Mouse (Mus musculus) embryonic facial prominence, embryonic 14.5 days (tissue): ENCODE measurements around the gene Clic3. TPM values are rescaled to one million over a fixed set of nuclear protein-coding genes. Genes with fewer than 3 reads are reported as not detected.

Experiments
- ATAC-seq: fragments of 200-750 bp; cut with Nextera tagmentation; 2 replicates; pipeline ENCODE4 v1.8.0; 2017; ENCODE audit warnings: low read depth, moderate number of reproducible peaks, moderate TSS enrichment
- DNase-seq: peaks from one replicate; pipeline ENCODE4 v3.0.0-alpha.2; 2015; ENCODE audit warnings: low spot score
- H3K27ac ChIP-seq: fragments of 300-500 bp; sonication (generic); replicated peaks from 2 replicates; pipeline ENCODE4 v1.5.1; 2014; ENCODE audit warnings: low read depth, mild to moderate bottlenecking, low read length, moderate library complexity
- H3K27me3 ChIP-seq: fragments of 300-500 bp; sonication (generic); replicated peaks from 2 replicates; pipeline ENCODE4 v1.6.1; 2014; ENCODE audit warnings: low read length; ENCODE audit not compliant: control insufficient read depth, insufficient read depth
- H3K36me3 ChIP-seq: fragments of 300-500 bp; sonication (generic); 2 replicates; pipeline ENCODE4 v1.6.1; 2014; ENCODE audit warnings: low read length, mixed read lengths; ENCODE audit not compliant: control insufficient read depth, insufficient read depth
- H3K4me1 ChIP-seq: fragments of 300-500 bp; sonication (generic); 2 replicates; pipeline ENCODE4 v1.6.1; 2014; ENCODE audit warnings: antibody characterized with exemption, low read length; ENCODE audit not compliant: control insufficient read depth, insufficient read depth
- H3K4me2 ChIP-seq: fragments of 300-500 bp; sonication (generic); 2 replicates; pipeline ENCODE4 v1.6.1; 2014; ENCODE audit warnings: low read depth, mild to moderate bottlenecking, low read length, moderate library complexity, mixed read lengths
- H3K4me3 ChIP-seq: fragments of 300-500 bp; sonication (generic); 2 replicates; pipeline ENCODE4 v1.5.1; 2014; ENCODE audit warnings: low read depth, mild to moderate bottlenecking, low read length
- H3K9ac ChIP-seq: fragments of 300-500 bp; sonication (generic); 2 replicates; pipeline ENCODE4 v1.6.1; 2014; ENCODE audit warnings: low read depth, mild to moderate bottlenecking, low read length, moderate library complexity, mixed read lengths
- H3K9me3 ChIP-seq: fragments of 300-500 bp; sonication (generic); 2 replicates; pipeline ENCODE4 v1.6.1; 2016; ENCODE audit warnings: low read length; ENCODE audit not compliant: control insufficient read depth
- WGBS: fragments of 180-500 bp; shearing (Covaris S2); extraction: QIAGEN DNeasy Blood & Tissue Kit; methylation state at CpG from one replicate; pipeline ENCODE4 v1.1.7; 2014; 5-methylcytosine and 5-hydroxymethylcytosine counted together
- polyA plus RNA-seq: library from polyadenylated mRNA; unstranded; fragments of >200 nt; fragmentation: Nextera tagmentation; extraction: Ambion mirVana; gene quantifications from 2 replicates; pipeline ENCODE4 v1.2.1, GENCODE M21; 2014

The Clic3 gene
- polyA plus RNA-seq, 1 experiment from 2014 or later = 22.7 TPM

- Histone ChIP-seq H3K9ac (no peak overlapping the region), H3K4me2 (no peak overlapping the region), H3K27ac (no peak overlapping the region), H3K9me3 (no peaks in the 10 kb centered on the region), H3K4me1 (no peaks in the 10 kb centered on the region), H3K36me3 (0 out of 2 replicates have a peak, but pooled peaks cover 3% of the 10 kb centered on the region), H3K4me3 (no peak overlapping the region), H3K27me3 (0 out of 2 replicates have a peak, but pooled peaks cover 4% of the 10 kb centered on the region)
- DNase-seq (no peak), ATAC-seq (no peak)
- WGBS = 87% methylated on average over 17 of the region's 17 CpGs
Observed at GRCm38 (mm10) chr2:25433101-25433500, 23.5 kb upstream of the Clic3 start.

GRCm38 (mm10) chr2:25434292-25434691 lies 22.3 kb upstream of the Clic3 start:
- Histone ChIP-seq H3K9me3 (no peaks in the 10 kb centered on the region), H3K4me1 (no peaks in the 10 kb centered on the region), H3K27ac (no peak overlapping the region), H3K27me3 (0 out of 2 replicates have a peak, but pooled peaks cover 4% of the 10 kb centered on the region), H3K4me2 (no peak overlapping the region), H3K9ac (no peak overlapping the region), H3K36me3 (0 out of 2 replicates have a peak, but pooled peaks cover 3% of the 10 kb centered on the region), H3K4me3 (no peak overlapping the region)
- ATAC-seq (no peak), DNase-seq (no peak)
- WGBS = 92% methylated on average over 8 of the region's 8 CpGs

GRCm38 (mm10) chr2:25436286-25436820 lies 20.3 kb upstream of the Clic3 start:
- Histone ChIP-seq H3K27me3 (no peaks in the 10 kb centered on the region), H3K4me1 (no peaks in the 10 kb centered on the region), H3K4me3 (no peak overlapping the region), H3K27ac (no peak overlapping the region), H3K9me3 (no peaks in the 10 kb centered on the region), H3K9ac (no peak overlapping the region), H3K4me2 (no peak overlapping the region), H3K36me3 (0 out of 2 replicates have a peak, but pooled peaks cover 3% of the 10 kb centered on the region)
- ATAC-seq (no peak), DNase-seq (no peak)
- WGBS = 92% methylated on average over 10 of the region's 10 CpGs

GRCm38 (mm10) chr2:25441067-25441466 lies 15.6 kb upstream of the Clic3 start:
- no peak overlapping the region for H3K4me2 ChIP-seq
- ATAC-seq (no peak), DNase-seq (no peak)
- H3K27me3 ChIP-seq = no peaks in the 10 kb centered on the region
- H3K9me3 ChIP-seq = no peaks in the 10 kb centered on the region
- H3K9ac ChIP-seq = no peak overlapping the region
- no peak overlapping the region for H3K27ac ChIP-seq
- no peak overlapping the region for H3K4me3 ChIP-seq
- 0 out of 2 replicates have a peak, but pooled peaks cover 7% of the 10 kb centered on the region for H3K36me3 ChIP-seq
- no peaks in the 10 kb centered on the region for H3K4me1 ChIP-seq
- WGBS = 86% methylated on average over 20 of the region's 20 CpGs

- Histone ChIP-seq H3K36me3 (0 out of 2 replicates have a peak, but pooled peaks cover 7% of the 10 kb centered on the region), H3K27me3 (no peaks in the 10 kb centered on the region), H3K27ac (no peak overlapping the region), H3K4me2 (no peak overlapping the region), H3K9ac (no peak overlapping the region), H3K9me3 (no peaks in the 10 kb centered on the region), H3K4me1 (no peaks in the 10 kb centered on the region), H3K4me3 (no peak overlapping the region)
- ATAC-seq (no peak), DNase-seq (no peak)
- 92% methylated on average over 13 of the region's 14 CpGs for WGBS
Observed at GRCm38 (mm10) chr2:25442682-25443081, 14.0 kb upstream of the Clic3 start.

GRCm38 (mm10) chr2:25450853-25451647 lies 5.6 kb upstream of the Clic3 start:
- H3K4me2 ChIP-seq = no peak overlapping the region
- H3K27me3 ChIP-seq = no peaks in the 10 kb centered on the region
- no peaks in the 10 kb centered on the region for H3K9me3 ChIP-seq
- H3K4me3 ChIP-seq = no peak overlapping the region
- no peak overlapping the region for H3K27ac ChIP-seq
- H3K36me3 ChIP-seq = no peaks in the 10 kb centered on the region
- no peaks in the 10 kb centered on the region for H3K4me1 ChIP-seq
- DNase-seq (no peak), ATAC-seq (no peak)
- WGBS = 75% methylated on average over 8 of the region's 8 CpGs
- no peak overlapping the region for H3K9ac ChIP-seq

- Histone ChIP-seq H3K36me3 (no peaks in the 10 kb centered on the region), H3K27ac (no peak overlapping the region), H3K4me1 (no peaks in the 10 kb centered on the region), H3K4me2 (no peak overlapping the region), H3K4me3 (no peak overlapping the region), H3K9me3 (no peaks in the 10 kb centered on the region), H3K9ac (no peak overlapping the region), H3K27me3 (no peaks in the 10 kb centered on the region)
- no peak for ATAC-seq
- DNase-seq = no peak
- 24% methylated on average over 1 of the region's 1 CpGs for WGBS
Observed at GRCm38 (mm10) chr2:25452951-25453350, 3.7 kb upstream of the Clic3 start.

- ATAC-seq (no peak), DNase-seq (no peak)
- H3K4me2 ChIP-seq = no peak overlapping the region
- no peaks in the 10 kb centered on the region for H3K9me3 ChIP-seq
- no peaks in the 10 kb centered on the region for H3K36me3 ChIP-seq
- no peak overlapping the region for H3K4me3 ChIP-seq
- H3K27ac ChIP-seq = no peak overlapping the region
- H3K4me1 ChIP-seq = peaks cover 10% of the 10 kb centered on the region; the same call in 1 of the 2 replicates
- H3K27me3 ChIP-seq = no peaks in the 10 kb centered on the region
- H3K9ac ChIP-seq = no peak overlapping the region
- 87% methylated on average over 9 of the region's 9 CpGs for WGBS
Observed at GRCm38 (mm10) chr2:25457022-25457896, 621 bp downstream of the Clic3 start.
